Mouse (Mus musculus) ovary, postnatal 10 days (tissue): Measurements from ENCODE around the gene Cuedc1.
A peak's percentile ranks its signal among the peaks of the same experiment; 100 is the strongest.
"Not testable (repeated sequence)": the region's sequence is repeated elsewhere in the genome, so short reads cannot be mapped to it uniquely, and the experiment has no call there.

Source experiments
- DNase-seq: peaks from one replicate; pipeline ENCODE4 v3.0.0; 2022; ENCODE audit warnings: low spot score

The Cuedc1 gene

DNA sequence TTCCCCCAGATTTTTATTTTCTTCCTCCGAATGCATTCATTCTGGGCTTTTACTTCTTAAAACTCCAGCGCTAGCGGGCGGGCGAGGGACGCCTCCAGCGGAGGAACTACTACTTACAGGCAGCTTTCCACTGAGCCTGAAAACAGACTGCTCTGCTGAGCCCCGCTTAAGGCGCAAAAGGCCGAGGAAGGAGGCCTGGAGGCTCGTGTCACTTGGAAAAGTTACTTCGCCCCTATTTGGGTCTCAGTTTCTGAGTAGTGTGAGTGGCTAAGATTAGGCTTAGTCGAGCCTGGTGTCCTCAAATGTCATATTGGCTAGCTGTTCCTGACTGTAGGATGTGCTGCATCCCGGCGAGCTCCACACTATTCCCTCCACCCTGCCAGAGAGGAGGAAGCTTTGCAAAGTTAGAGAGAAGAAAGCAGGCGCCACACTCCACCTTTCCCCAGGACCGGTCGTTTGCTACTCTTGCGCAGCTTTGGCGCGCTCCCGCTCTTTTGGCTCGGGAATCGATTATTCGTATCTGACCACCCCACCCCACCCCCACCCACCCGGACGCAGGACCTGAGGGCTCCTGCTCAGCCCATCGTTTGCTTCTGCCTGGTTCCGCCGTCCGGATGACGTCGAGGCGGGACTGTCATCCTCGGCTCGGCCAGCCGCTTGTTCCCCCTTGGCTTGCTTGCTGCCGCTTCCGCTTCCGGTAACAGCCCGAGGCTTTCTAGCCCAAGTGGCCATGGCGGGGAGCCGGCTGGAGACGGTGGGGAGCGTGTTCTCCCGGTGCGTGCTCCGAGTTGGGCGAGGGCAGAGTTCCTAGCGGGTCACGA, 106.1 kb downstream of the Cuedc1 start, which contains the start of gene Mrps23:
TSS of gene Mrps23 (plus strand) at position 677 of the 821 bp plus-strand sequence.
- DNase-seq = peak; percentile 63

GRCm38 (mm10) chr11:88204593-88205368, 106.9 kb downstream of the Cuedc1 start:
- DNase-seq = no peak

GRCm38 (mm10) chr11:88206576-88206975, 108.7 kb downstream of the Cuedc1 start:
- DNase-seq = not testable (repeated sequence)

GRCm38 (mm10) chr11:88207697-88208096, 109.8 kb downstream of the Cuedc1 start:
- no peak for DNase-seq

GRCm38 (mm10) chr11:88211824-88212582, 114.1 kb downstream of the Cuedc1 start:
- no peak for DNase-seq

- DNase-seq = no peak
These were observed 115.9 kb downstream of the Cuedc1 start for GRCm38 (mm10) chr11:88213757-88214156.

DNA sequence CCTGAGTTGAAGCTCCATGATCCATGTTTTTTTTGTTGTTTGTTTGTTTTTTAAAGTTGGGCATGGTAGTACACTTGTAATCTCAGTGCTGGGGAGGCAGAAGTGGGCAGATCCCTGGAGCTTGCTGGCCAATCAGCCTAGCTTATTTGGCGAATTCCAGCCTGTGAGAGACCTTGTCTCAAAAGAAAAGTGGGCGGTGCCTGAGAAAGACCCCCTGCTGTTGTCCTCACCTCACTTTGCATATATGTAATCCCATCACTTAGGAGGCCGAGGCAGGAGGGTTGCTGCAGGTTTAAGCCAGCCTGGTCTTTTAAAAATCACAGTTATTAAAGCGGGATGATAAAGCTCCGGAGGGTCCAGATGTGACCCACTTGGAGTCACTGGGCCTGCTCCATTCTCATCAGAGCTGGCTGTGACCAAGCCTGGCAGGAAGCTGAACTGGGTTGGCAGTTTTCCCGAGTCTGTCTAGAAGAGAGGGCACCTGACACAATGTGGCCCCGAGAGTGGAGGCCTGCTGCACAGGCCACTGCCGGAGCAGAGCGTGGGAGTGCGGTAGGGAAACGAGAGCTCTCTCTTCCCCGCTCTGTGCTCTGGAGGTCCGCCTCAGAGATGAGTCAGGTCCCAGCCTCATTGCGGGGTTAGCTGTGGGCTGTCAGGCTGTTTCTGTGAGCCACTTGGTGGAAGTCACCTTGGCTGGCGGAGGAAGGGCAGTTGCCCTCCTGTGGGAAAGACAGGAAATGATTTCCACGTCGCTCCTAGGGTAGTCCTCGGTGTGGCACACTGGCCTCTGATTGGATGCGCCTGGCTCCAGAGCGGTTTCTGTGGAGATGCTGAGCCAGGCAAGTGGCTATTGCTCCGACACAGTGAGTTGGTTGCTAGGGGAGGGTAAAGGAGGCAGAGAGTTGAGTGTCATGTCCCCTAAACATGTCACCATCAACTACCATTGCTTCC, 117.3 kb downstream of the Cuedc1 start:
- no peak for DNase-seq

DNA sequence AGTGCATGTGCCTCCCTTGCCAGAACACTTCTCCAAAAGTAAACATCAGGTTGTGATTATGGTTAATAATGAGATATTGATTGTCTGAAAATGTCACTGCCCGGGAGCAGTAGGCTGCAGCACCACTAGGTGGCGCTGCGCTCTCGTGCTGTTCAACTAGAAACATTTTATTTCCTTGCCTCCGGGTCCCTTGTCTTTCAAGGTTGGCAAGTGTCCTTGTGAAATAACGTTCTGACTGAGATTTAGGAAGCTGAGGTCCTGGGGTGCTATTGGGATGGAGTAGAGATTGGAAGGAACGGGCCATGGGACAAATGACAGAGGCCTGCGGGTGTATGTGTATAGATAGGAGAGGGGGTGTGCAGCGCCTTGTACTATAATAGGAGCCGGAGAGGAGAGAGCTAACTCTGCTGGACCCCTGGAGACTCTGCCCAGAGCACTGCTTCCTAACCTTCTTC, 118.4 kb downstream of the Cuedc1 start:
- no peak for DNase-seq

GRCm38 (mm10) chr11:88218155-88218554, 120.3 kb downstream of the Cuedc1 start:
- no peak for DNase-seq

DNA sequence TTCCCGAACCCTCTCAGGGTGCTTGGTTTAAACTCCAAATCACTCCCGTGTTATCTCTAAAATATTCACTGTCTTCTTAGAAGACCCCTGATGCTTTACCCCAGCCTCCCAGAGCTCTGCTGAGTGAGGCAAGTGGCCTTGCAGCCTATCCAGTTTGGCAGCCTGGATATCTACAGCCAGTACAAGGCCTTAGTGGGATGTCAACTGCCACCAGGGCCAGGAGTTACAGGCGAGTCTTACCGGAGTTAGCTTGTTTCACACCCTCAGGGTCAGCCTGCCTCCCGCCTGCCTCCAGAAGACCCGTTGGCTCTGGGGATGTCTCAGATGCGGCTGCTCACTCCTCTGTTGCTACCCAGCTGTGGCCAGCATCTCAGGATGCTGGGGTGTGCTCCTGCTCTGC, 120.7 kb downstream of the Cuedc1 start:
- DNase-seq = no peak

- DNase-seq = no peak
These were observed 124.1 kb downstream of the Cuedc1 start for GRCm38 (mm10) chr11:88221929-88222475.

- no peak for DNase-seq
These were observed 129.4 kb downstream of the Cuedc1 start for GRCm38 (mm10) chr11:88227001-88227957.

DNA sequence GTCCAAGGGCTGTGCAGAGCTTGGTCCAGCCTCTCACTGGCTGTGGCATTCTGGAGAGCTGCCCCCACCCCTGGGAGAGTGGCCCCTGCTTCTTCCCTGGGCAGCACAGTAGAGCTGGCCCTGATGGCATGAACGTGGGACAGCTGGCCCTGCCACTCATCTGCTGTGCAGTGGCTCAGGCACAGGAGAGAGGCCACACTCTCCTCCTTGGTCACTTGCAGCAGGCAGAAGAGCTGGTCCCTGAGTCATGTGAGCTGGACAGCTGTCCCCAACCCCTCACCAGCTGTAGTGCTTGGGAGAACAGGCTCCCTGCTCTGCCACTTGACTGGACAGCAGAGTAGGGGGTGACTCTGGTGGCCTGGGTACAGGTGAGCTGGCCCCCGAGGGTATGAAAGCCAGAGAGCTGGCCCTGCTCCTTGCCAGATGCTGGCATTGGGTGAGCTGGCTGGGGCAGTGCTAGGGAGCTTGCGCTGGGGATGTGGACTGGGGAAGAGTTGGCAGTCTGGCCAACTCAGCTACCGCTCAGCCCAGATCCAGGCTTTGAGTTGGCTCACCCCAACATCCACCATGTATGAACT, 133.4 kb downstream of the Cuedc1 start:
- DNase-seq = no peak

DNA sequence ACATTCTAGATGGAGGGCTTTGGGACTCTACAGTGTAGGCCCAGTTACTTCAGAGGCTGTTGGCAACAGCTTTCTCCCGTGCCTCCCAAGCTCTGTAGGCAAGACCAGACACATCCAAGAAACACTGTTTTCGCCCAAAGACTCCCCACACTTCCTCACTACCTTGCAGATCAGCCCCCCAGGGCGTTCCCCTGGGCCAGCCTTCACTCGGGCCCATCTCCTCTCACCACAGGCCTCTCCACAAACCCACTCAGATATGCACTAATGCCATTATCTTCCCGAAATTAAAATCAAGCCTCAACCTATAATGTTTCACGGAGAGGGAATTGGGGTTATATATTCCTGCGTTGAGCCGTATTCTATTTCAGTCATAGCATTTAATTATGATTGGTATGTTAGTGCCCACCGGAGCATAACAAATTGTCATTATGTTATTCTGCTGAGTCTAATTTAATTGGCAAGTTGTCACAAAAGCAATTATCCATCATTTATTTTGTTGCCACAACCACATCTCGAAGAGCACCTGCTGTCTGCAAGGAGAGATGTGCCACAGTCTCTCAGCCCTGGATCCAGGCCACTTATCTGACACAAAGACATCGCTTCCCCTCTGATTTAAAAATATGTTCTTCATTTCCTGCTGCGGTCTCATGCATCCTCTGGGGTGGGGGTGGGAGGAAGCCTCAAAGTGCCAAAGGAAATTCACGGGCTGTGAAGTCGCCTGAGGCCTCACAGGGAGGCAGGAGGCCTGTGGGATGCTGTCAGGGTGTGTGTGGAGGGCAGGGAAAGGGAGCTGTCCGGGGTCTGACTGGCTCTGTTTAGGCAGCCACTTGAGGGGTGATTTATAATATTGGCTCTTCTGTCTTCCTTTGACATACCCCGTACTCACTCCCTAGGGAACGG, 135.9 kb downstream of the Cuedc1 start:
- DNase-seq = no peak

- DNase-seq = no peak
These were observed 136.9 kb downstream of the Cuedc1 start for GRCm38 (mm10) chr11:88234789-88235188.

DNA sequence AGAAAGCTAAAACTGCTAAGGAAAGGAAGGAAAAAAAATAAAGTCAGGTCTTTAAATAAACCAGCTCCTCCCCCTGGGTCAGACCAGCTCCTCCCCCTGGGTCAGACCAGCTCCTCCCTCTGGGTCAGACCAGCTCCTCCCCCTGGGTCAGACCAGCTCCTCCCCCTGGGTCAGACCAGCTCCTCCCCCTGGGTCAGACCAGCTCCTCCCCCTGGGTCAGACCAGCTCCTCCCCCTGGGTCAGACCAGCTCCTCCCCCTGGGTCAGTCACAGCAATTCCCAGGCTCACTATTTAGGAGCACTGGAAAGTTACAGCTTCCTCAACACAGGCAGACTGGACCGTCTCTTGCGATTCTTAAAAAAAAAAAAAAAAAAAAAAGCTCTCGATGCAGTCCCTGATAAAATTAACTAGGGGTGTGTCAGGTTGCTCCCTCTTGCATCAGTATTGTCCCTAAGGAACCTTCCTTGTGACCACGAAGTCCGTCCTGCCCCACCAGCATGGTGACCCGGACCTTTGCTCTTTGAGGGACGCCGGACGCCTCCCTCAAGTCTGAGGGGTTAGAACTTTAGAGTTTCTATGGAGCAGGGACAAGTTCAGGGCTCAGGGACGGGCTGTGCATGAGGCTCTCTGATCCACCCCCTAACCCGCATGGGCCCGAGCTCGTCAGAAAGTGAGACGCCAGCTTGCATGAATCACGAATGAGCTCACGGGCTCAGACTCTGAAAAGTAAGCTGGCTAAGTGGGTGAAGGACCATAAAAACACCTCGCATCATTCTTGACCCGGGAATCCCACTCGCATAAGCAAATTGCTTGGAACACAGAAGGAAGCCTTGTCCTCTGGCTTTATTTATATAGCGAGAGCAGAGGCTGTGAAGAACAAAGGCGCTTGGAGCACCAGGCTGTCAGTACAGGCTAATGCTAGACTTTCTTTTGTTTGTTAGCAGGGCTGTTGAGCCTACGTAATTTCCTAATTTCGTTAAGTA, 137.7 kb downstream of the Cuedc1 start:
- no peak for DNase-seq

GRCm38 (mm10) chr11:88240275-88240674, 142.4 kb downstream of the Cuedc1 start:
- no peak for DNase-seq
